Mouse (Mus musculus) midbrain, embryonic 13.5 days (tissue): Measurements from ENCODE around the gene Odf3l2. TPM values are rescaled to one million over a fixed set of nuclear protein-coding genes. Genes with fewer than 3 reads are reported as not detected.

ENCODE experiments used
- ATAC-seq: fragments of 200-750 bp; cut with Nextera tagmentation; 2 replicates; pipeline ENCODE4 v1.8.0; 2017; ENCODE audit warnings: mild to moderate bottlenecking, moderate TSS enrichment, moderate library complexity
- H3K27ac ChIP-seq: fragments of 300-500 bp; sonication (generic); 2 replicates; pipeline ENCODE4 v1.5.1; 2015; ENCODE audit warnings: inconsistent platforms, mild to moderate bottlenecking, moderate library complexity
- H3K27me3 ChIP-seq: fragments of 300-500 bp; sonication (generic); 2 replicates; pipeline ENCODE4 v1.6.1; 2015; ENCODE audit warnings: mild to moderate bottlenecking, inconsistent platforms
- H3K36me3 ChIP-seq: fragments of 300-500 bp; sonication (generic); 2 replicates; pipeline ENCODE4 v1.6.1; 2015; ENCODE audit warnings: mild to moderate bottlenecking, inconsistent platforms
- H3K4me1 ChIP-seq: fragments of 300-500 bp; sonication (generic); replicated peaks from 2 replicates; pipeline ENCODE4 v1.6.1; 2015; ENCODE audit warnings: inconsistent platforms
- H3K4me2 ChIP-seq: fragments of 300-500 bp; sonication (generic); replicated peaks from 2 replicates; pipeline ENCODE4 v1.6.1; 2015; ENCODE audit warnings: moderate library complexity, mild to moderate bottlenecking, inconsistent platforms
- H3K4me3 ChIP-seq: fragments of 300-500 bp; sonication (generic); replicated peaks from 2 replicates; pipeline ENCODE4 v1.5.1; 2015; ENCODE audit warnings: mild to moderate bottlenecking, inconsistent platforms
- H3K9ac ChIP-seq: fragments of 300-500 bp; sonication (generic); replicated peaks from 2 replicates; pipeline ENCODE4 v1.6.1; 2015; ENCODE audit warnings: mild to moderate bottlenecking, inconsistent platforms
- H3K9me3 ChIP-seq: fragments of 300-500 bp; sonication (generic); 2 replicates; pipeline ENCODE4 v1.6.1; 2016; ENCODE audit warnings: mild to moderate bottlenecking, inconsistent platforms
- WGBS: fragments of 180-500 bp; shearing (Covaris S2); methylation state at CpG from one replicate; pipeline ENCODE4 v1.1.7; 2015; 5-methylcytosine and 5-hydroxymethylcytosine counted together
- polyA plus RNA-seq: library from polyadenylated mRNA; unstranded; fragments of >200 nt; fragmentation: Nextera tagmentation; extraction: Ambion mirVana; gene quantifications from 2 replicates; pipeline ENCODE4 v1.2.1, GENCODE M21; 2015

Gene Odf3l2
- polyA plus RNA-seq, 1 experiment from 2014 or later, result not detected

GRCm38 (mm10) chr10:79594111-79594510 lies 51.4 kb downstream of the Odf3l2 start:
- Histone ChIP-seq H3K27me3 (peaks cover 10% of the 10 kb centered on the region), H3K9me3 (no peaks in the 10 kb centered on the region), H3K27ac (no peak overlapping the region), H3K9ac (no peak overlapping the region), H3K4me2 (no peak overlapping the region), H3K4me3 (no peak overlapping the region), H3K4me1 (0 out of 2 replicates have a peak, but pooled peaks cover 3% of the 10 kb centered on the region), H3K36me3 (no peaks in the 10 kb centered on the region)
- no peak for ATAC-seq
- WGBS, result 65% methylated on average over 6 of the region's 6 CpGs

DNA sequence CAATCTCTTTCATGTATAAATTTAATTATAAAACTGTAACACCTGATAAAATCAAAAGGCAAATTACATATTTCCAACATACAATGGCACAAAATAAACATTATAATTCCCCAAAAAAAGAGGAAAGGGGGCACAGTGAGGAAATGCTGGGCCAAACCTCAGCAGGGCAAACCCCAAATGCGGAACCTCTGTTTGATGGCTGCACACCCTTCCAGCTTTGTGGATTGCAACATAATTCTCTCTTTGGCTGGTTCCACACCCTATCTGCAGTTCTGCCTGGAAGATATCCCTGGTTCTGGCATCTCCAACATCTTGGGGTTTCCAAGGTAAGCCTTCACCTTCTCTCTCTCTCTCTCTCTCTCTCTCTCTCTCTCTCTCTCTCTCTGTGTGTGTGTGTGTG lies 54.8 kb downstream of the Odf3l2 start:
- Histone ChIP-seq H3K4me2 (no peak overlapping the region), H3K27me3 (peaks cover 10% of the 10 kb centered on the region), H3K9ac (no peak overlapping the region), H3K4me1 (no peaks in the 10 kb centered on the region), H3K36me3 (no peaks in the 10 kb centered on the region), H3K9me3 (no peaks in the 10 kb centered on the region), H3K27ac (no peak overlapping the region), H3K4me3 (no peak overlapping the region)
- ATAC-seq, result no peak
- WGBS, result 100% methylated on average over 1 of the region's 1 CpGs

Other genes starting within 250 kb of the Odf3l2 start
- not detected in 2 replicates for gene Vmn2r83, start 177.0 kb downstream of the Odf3l2 start, polyA plus RNA-seq
- gene Plpp2, start 111.9 kb downstream of the Odf3l2 start, polyA plus RNA-seq, result 9.5 and 10.5 TPM in 2 replicates
- 50.4 and 61.4 TPM in 2 replicates for gene Mier2, start 90.5 kb downstream of the Odf3l2 start, polyA plus RNA-seq
- gene Theg, start 58.4 kb downstream of the Odf3l2 start, polyA plus RNA-seq, result not detected in 2 replicates
- 0.24 and 0.28 TPM in 2 replicates for gene C2cd4c, start 31.7 kb downstream of the Odf3l2 start, polyA plus RNA-seq
- gene Shc2, start 7.8 kb downstream of the Odf3l2 start, polyA plus RNA-seq, result 18.4 and 20.5 TPM in 2 replicates
- gene Madcam1, start 18.8 kb upstream of the Odf3l2 start, polyA plus RNA-seq, result 0.50 and 0.90 TPM in 2 replicates
- gene Tpgs1, start 23.6 kb upstream of the Odf3l2 start, polyA plus RNA-seq, result 80.8 and 84.1 TPM in 2 replicates
- gene Cdc34, start 36.5 kb upstream of the Odf3l2 start, polyA plus RNA-seq, result 109 and 110 TPM in 2 replicates
- gene Gzmm, start 43.3 kb upstream of the Odf3l2 start, polyA plus RNA-seq, result 1.4 and 1.7 TPM in 2 replicates
- 564 and 608 TPM in 2 replicates for gene Bsg, start 58.8 kb upstream of the Odf3l2 start, polyA plus RNA-seq
- gene Hcn2, start 70.9 kb upstream of the Odf3l2 start, polyA plus RNA-seq, result 0.18 and 0.43 TPM in 2 replicates
- gene Polrmt, start 100.8 kb upstream of the Odf3l2 start, polyA plus RNA-seq, result 38.5 and 43.9 TPM in 2 replicates
- gene Fgf22, start 109.3 kb upstream of the Odf3l2 start, polyA plus RNA-seq, result 1.1 and 1.3 TPM in 2 replicates
- 71.5 and 82.3 TPM in 2 replicates for gene Rnf126, start 121.2 kb upstream of the Odf3l2 start, polyA plus RNA-seq
- gene Fstl3, start 131.5 kb upstream of the Odf3l2 start, polyA plus RNA-seq, result 0.63 and 1.1 TPM in 2 replicates
- not detected in 2 replicates for gene Prss57, start 145.2 kb upstream of the Odf3l2 start, polyA plus RNA-seq
- gene Palm, start 147.8 kb upstream of the Odf3l2 start, polyA plus RNA-seq, result 246 and 261 TPM in 2 replicates
- 0.36 and 0.85 TPM in 2 replicates for gene Misp, start 175.3 kb upstream of the Odf3l2 start, polyA plus RNA-seq
- 106 and 116 TPM in 2 replicates for gene Ptbp1, start 208.7 kb upstream of the Odf3l2 start, polyA plus RNA-seq
- 14.9 and 16.9 TPM in 2 replicates for gene Prtn3, start 228.7 kb upstream of the Odf3l2 start, polyA plus RNA-seq
- gene Plppr3, start 228.9 kb upstream of the Odf3l2 start, polyA plus RNA-seq, result 426 and 432 TPM in 2 replicates
- gene Elane, start 240.5 kb upstream of the Odf3l2 start, polyA plus RNA-seq, result not detected in 2 replicates
- gene Cfd, start 245.1 kb upstream of the Odf3l2 start, polyA plus RNA-seq, result not detected in 2 replicates